Mouse (Mus musculus): ENCODE measurements at regions not wholly inside any gene's neighbourhood (a gene's known extent, or its start where the extent isn't known, plus 50 kb on each side); places are given as distances from the start of the nearest gene placed in this dataset.
A peak's percentile ranks its signal among the peaks of the same experiment; 100 is the strongest.
"Not testable (repeated sequence)": the region's sequence is repeated elsewhere in the genome, so short reads cannot be mapped to it uniquely, and the experiment has no call there.

DNA sequence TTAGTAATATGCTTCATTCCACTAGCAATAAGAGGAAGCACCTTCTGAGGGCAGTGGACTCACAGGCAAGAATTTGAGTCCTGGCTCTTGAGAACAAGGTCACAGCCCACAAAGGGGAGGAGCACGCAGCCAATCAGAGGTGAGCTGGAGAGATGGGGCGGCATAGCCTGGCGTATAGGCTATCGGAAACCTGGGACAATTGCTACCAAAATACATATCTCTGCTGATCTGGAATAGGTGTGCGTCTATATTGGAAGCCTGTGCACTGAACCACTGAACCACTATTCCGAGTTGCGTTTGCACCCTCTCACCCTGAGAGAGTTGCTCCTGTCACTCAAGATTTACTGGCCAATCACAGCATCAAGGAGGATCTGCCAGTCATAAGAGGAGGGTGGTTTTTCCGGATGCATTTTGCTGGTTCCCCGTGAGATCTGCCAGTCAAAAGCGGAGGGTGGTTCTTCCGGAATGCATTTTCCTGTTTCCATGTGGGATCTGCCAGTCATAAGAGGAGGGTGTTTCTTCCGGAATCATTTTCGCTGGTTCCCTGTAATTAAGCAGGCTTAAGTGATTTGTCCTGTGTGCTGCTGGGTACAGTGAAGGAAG is 80.1 kb upstream of the Riok2 start:
- peak; percentile 94 for DNase-seq

- DNase-seq: not testable (repeated sequence)
These were observed 79.1 kb upstream of the Riok2 start for GRCm38 (mm10) chr17:17295037-17295436.

DNA sequence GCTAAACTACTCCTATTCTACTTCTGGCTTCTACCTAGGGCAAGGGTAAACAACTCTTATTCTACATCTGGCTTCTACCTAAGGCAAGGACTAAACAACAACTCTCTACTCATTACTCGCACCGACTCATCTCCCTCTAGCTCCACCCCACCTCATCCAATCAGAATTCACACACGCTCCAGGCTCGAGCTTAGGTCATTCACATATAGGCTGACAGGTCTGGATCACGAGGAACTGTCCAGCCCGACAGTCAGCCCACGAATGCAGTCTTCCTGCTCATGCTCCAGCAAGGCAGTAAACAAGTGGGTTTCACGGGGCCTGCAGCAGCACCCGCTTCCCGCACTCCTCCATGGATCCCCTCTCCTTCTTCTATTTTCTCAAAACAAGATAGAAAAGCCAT is 70.6 kb upstream of the Riok2 start:
- DNase-seq: not testable (repeated sequence)

Measured in kidney, postnatal 14 days (tissue).